Mouse (Mus musculus) neural tube, embryonic 11.5 days (tissue): ENCODE data around the gene 1700125H20Rik. TPM values are rescaled to one million over a fixed set of nuclear protein-coding genes. Genes with fewer than 3 reads are reported as not detected.
"Not testable (repeated sequence)": the region's sequence is repeated elsewhere in the genome, so short reads cannot be mapped to it uniquely, and the experiment has no call there.

Experiments
- ATAC-seq: fragments of 200-750 bp; cut with Nextera tagmentation; 2 replicates; pipeline ENCODE4 v1.8.0; 2017; ENCODE audit warnings: moderate number of reproducible peaks, mild to moderate bottlenecking, moderate TSS enrichment, moderate library complexity; ENCODE audit not compliant: insufficient read depth, low FRiP score, low TSS enrichment
- DNase-seq: peaks from one replicate; pipeline ENCODE4 v3.0.0-alpha.2; 2015; ENCODE audit warnings: low spot score
- H3K27ac ChIP-seq: fragments of 300-500 bp; sonication (generic); 2 replicates; pipeline ENCODE4 v1.5.1; 2014; ENCODE audit warnings: low read depth, mild to moderate bottlenecking, low read length
- H3K27me3 ChIP-seq: fragments of 300-500 bp; sonication (generic); 2 replicates; pipeline ENCODE4 v1.6.1; 2014; ENCODE audit warnings: mild to moderate bottlenecking, low read length, mixed read lengths; ENCODE audit not compliant: control insufficient read depth, insufficient read depth
- H3K36me3 ChIP-seq: fragments of 300-500 bp; sonication (generic); 2 replicates; pipeline ENCODE4 v1.6.1; 2014; ENCODE audit warnings: mild to moderate bottlenecking, low read length, moderate library complexity, mixed read lengths; ENCODE audit not compliant: control insufficient read depth, insufficient read depth
- H3K4me1 ChIP-seq: fragments of 300-500 bp; sonication (generic); 2 replicates; pipeline ENCODE4 v1.6.1; 2014; ENCODE audit warnings: low read length, mixed read lengths; ENCODE audit not compliant: control insufficient read depth, insufficient read depth
- H3K4me2 ChIP-seq: fragments of 300-500 bp; sonication (generic); 2 replicates; pipeline ENCODE4 v1.6.1; 2014; ENCODE audit warnings: low read depth, mild to moderate bottlenecking, moderate library complexity
- H3K4me3 ChIP-seq: fragments of 300-500 bp; sonication (generic); 2 replicates; pipeline ENCODE4 v1.5.1; 2014; ENCODE audit warnings: low read depth, low read length
- H3K9ac ChIP-seq: fragments of 300-500 bp; sonication (generic); 2 replicates; pipeline ENCODE4 v1.6.1; 2014; ENCODE audit warnings: mild to moderate bottlenecking, low read length
- H3K9me3 ChIP-seq: fragments of 300-500 bp; sonication (generic); 2 replicates; pipeline ENCODE4 v1.6.1; 2016; ENCODE audit warnings: low read length; ENCODE audit not compliant: control insufficient read depth
- WGBS: fragments of 180-500 bp; shearing (Covaris S2); extraction: QIAGEN DNeasy Blood & Tissue Kit; methylation state at CpG from one replicate; pipeline ENCODE4 v1.1.7; 2014; 5-methylcytosine and 5-hydroxymethylcytosine counted together
- polyA plus RNA-seq: library from polyadenylated mRNA; unstranded; fragments of >200 nt; fragmentation: Nextera tagmentation; extraction: Ambion mirVana; gene quantifications from 2 replicates; pipeline ENCODE4 v1.2.1, GENCODE M21; 2014

The 1700125H20Rik gene
- polyA plus RNA-seq, 1 experiment from 2014 or later, result 0.60 TPM

DNA sequence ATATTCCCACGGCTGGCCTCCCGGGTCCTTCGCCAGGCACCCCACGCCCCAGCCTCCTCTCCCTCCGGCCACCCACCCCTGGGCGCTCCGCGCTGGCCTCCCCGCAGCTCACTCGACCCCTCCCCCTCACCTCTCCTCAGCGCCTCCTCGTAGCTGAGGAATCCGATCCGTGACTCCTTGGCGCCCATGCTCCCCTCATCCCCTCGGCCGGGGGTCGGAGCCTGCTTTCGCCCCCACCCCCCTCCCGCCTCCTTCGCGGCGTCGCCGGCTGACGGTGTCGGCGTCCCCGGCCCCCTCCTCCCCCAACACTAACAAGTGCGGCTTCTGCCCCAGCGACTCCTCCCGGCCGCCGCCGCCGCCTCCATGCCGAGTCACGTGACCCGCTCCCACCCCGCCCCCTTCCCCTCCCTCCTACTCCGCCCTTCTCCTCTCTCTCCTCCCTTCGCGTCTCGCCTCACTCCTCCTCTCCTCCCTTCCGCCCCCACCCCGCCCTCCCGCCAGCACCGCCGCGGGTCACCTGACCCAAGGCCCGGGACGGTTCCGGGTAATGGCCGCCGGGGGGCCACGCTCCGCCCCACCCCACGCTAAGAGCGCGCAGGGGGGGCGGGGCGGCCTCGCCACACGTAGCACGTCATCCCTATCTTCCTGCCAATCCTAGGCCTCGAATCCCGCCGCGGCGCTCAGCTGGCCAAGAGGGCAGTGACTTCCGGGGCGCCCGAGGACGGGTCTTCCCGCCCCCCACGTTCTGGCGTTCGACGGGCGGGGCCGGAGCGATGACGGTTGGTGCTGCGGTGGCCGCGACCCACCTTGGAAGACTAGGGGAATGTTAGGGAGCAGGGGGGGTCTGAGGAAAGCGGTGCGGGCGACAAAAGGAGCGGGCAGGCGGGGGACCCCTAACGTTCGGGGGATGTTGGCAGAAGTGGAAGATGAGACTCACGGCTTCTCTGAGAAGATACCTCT, 30.3 kb upstream of the 1700125H20Rik start, which contains the start of gene Usp32:
Gene Usp32, minus strand, starts transcription at position 581 of the 960 bp plus-strand sequence.
- ATAC-seq (peak; percentile 96), DNase-seq (peak; percentile 99)
- no peaks in the 10 kb centered on the region for H3K27me3 ChIP-seq
- under 1% methylated on average over 74 of the region's 94 CpGs for WGBS
- no peaks in the 10 kb centered on the region for H3K9me3 ChIP-seq
- H3K4me2 ChIP-seq, result peak within 1 kb of the TSS; percentile 64
- H3K27ac ChIP-seq, result peak within 1 kb of the TSS; percentile 77
- H3K4me3 ChIP-seq, result peak within 1 kb of the TSS; percentile 91
- H3K36me3 ChIP-seq, result no peaks in the 10 kb centered on the region
- peak within 1 kb of the TSS; percentile 79 for H3K9ac ChIP-seq
- no peaks in the 10 kb centered on the region for H3K4me1 ChIP-seq

DNA sequence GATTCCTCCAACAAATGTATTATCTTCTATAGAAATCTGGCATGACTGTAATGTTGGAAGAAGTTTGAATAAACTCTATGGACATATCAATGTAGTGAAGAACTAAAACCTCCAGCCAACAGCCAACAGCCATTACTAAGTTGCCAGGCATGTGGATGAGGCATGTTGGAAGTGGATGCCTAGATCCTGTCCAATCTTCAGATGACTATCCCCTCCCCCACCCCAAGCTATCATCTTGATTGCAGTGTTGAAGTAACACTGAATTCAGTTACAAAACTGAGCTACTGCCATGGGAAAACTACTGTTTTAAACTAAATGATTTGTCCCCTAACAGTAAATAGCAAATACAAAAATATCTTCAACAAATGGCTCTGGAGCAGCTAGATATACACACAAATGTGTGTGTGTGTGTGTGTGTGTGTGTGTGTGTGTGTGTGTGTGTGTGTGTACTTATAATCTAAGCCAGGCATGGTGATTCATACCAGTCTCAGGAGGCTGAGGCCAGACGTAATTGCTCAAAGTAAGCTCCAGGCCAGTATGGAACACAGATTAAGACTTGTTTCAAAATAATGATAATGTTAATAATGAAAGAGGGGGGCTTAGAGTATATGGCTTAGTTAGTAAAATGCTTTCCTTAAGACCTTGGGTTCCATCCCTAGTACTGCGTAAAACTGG, 17.8 kb upstream of the 1700125H20Rik start:
- no peak overlapping the region for H3K9ac ChIP-seq
- H3K4me2 ChIP-seq, result no peak overlapping the region
- no peaks in the 10 kb centered on the region for H3K4me1 ChIP-seq
- H3K36me3 ChIP-seq, result no peaks in the 10 kb centered on the region
- ATAC-seq (no peak), DNase-seq (no peak)
- 92% methylated on average over 2 of the region's 2 CpGs for WGBS
- H3K27me3 ChIP-seq, result no peaks in the 10 kb centered on the region
- no peaks in the 10 kb centered on the region for H3K9me3 ChIP-seq
- no peak overlapping the region for H3K4me3 ChIP-seq
- no peak overlapping the region for H3K27ac ChIP-seq

DNA sequence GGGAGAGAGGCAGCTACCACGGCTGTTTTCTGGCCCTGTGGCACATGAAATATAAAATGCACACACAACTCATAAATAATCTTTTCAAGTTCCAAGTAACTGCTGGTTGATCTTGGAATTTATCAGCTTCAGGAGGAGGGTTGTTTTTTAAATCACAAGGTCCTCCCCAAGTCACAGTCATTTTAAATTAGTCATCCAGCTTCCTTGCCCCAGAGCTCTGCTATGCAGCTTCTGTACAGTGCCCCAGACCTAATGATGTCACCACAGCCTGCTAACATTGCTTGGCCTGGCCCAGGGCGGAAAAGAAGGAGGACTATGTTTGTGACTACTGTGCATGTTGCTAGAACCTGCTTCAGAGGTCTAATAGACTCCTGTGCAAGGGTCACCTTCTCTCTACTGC, 12.9 kb upstream of the 1700125H20Rik start:
- H3K9me3 ChIP-seq, result no peaks in the 10 kb centered on the region
- DNase-seq (no peak), ATAC-seq (no peak)
- no peak overlapping the region for H3K4me3 ChIP-seq
- H3K9ac ChIP-seq, result no peak overlapping the region
- no peak overlapping the region for H3K27ac ChIP-seq
- 68% methylated on average over 2 of the region's 2 CpGs for WGBS
- H3K4me2 ChIP-seq, result no peak overlapping the region
- no peaks in the 10 kb centered on the region for H3K4me1 ChIP-seq
- H3K36me3 ChIP-seq, result no peaks in the 10 kb centered on the region
- no peaks in the 10 kb centered on the region for H3K27me3 ChIP-seq

DNA sequence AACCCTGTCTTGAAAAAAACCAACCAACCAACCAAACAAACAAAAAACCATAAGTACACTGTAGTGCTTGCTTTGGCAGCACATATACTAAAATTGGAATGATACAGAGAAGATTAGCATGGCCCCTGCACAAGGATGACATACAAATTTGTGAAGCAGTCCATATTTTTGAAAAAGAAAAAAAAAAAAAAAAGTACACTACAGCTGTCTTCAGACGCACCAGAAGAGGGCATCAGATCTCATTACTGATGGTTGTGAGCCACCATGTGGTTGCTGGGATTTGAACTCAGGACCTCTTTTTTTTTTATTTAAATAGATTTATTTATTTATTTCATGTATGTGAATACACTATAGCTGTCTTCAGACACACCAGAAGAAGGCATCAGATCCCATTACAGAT, 7.2 kb upstream of the 1700125H20Rik start:
- 89% methylated on average over 1 of the region's 1 CpGs for WGBS
- not testable (repeated sequence) for DNase-seq, H3K9me3 ChIP-seq

DNA sequence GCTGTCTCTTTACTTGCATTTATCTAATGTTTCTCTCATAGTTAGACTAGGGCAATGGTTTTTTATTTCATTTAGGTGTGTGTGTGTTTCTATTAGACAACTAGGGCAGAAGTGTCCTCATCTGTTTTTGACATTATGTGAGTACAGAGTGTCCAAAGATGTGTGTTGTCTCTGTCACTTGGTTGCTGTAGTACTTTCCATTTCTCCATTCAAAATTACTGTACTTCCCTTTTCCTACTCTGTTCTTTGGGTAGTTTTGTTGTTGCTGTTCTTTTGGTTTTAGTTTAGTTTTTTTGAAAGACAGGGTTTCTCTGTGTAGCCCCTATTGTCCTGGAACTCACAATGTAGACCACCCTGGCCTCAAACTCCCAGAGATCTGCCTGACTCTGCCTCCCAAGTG, 5.8 kb upstream of the 1700125H20Rik start:
- no peak overlapping the region for H3K4me3 ChIP-seq
- H3K4me2 ChIP-seq, result no peak overlapping the region
- no peaks in the 10 kb centered on the region for H3K27me3 ChIP-seq
- H3K27ac ChIP-seq, result no peak overlapping the region
- DNase-seq, result no peak
- H3K9me3 ChIP-seq, result no peaks in the 10 kb centered on the region
- no peak overlapping the region for H3K9ac ChIP-seq
- no peak for ATAC-seq
- no peaks in the 10 kb centered on the region for H3K4me1 ChIP-seq
- no peaks in the 10 kb centered on the region for H3K36me3 ChIP-seq

More for the DNA sequence above, 7.2 kb upstream of the 1700125H20Rik start:
- H3K27ac ChIP-seq, H3K9ac ChIP-seq, H3K27me3 ChIP-seq, H3K4me1 ChIP-seq, H3K4me3 ChIP-seq, H3K4me2 ChIP-seq, H3K36me3 ChIP-seq, ATAC-seq: not testable (repeated sequence)

DNA sequence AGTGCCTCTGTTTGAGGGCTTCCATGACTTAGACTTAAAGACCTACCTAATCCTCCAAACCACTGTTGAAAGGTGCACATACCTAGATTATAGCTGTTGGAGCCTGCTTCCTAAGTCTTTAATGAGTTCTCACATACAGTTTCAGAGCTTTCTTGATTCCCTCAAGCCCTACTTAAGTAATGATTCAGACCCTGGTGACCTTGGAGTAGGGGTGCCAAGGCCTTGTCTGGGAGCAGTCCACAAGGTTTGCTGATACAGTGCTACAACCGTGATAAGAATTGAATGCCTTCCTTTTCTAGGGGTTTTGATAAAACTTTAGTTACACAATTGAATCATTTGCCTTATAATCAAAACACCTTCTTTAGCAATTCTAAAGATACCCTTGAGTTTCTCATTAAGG, 2.7 kb upstream of the 1700125H20Rik start:
- DNase-seq (no peak), ATAC-seq (no peak)
- H3K9ac ChIP-seq, result no peak overlapping the region
- H3K4me2 ChIP-seq, result no peak overlapping the region
- 83% methylated on average over 1 of the region's 1 CpGs for WGBS
- no peak overlapping the region for H3K4me3 ChIP-seq
- no peak overlapping the region for H3K27ac ChIP-seq
- H3K4me1 ChIP-seq, result no peaks in the 10 kb centered on the region
- H3K27me3 ChIP-seq, result no peaks in the 10 kb centered on the region
- no peaks in the 10 kb centered on the region for H3K36me3 ChIP-seq
- H3K9me3 ChIP-seq, result no peaks in the 10 kb centered on the region

DNA sequence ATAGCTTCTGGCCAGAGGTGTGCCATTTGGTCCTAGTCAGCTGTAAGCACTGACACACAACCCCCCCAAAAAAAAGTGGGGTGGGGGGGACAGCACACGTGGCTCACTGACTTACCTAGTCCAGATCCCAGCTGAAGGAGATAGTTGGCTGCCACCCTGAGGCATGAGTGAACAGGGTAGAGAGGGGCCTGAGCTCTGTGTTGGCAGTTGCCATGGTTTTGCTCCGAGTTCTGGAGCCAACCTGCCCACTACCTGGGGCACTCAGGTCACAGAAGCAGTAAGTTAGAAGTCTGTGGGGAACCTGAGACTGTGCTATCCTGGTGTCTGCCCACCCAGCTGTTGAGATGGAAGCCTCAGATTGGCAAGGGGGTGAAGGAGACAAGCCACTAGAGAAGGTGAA, 629 bp downstream of the 1700125H20Rik start:
- ATAC-seq (no peak), DNase-seq (no peak)
- no peak overlapping the region for H3K4me2 ChIP-seq
- no peaks in the 10 kb centered on the region for H3K27me3 ChIP-seq
- 43% methylated on average over 2 of the region's 2 CpGs for WGBS
- no peaks in the 10 kb centered on the region for H3K4me1 ChIP-seq
- no peak overlapping the region for H3K9ac ChIP-seq
- H3K4me3 ChIP-seq, result no peak overlapping the region
- no peaks in the 10 kb centered on the region for H3K9me3 ChIP-seq
- no peak overlapping the region for H3K27ac ChIP-seq
- H3K36me3 ChIP-seq, result no peaks in the 10 kb centered on the region

DNA sequence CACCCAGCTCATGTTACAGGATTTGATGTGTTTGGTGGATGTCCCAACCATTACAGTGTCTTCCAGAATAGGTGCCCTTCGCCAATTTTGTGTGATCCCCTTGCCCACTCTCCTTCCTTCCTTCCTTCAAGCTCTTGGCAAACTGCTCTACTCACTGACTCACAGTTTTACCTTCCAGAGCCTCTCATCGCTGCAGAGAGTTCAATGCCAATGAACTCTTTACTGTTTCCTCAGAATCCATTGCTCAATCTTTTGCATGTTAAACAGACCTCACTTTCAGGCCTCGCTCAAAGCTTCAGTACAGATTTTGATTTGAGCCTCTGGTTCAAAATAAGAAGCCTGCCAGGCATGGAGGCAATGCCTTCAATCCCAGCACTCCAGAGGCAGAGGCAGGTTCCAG, 5.7 kb downstream of the 1700125H20Rik start:
- no peak overlapping the region for H3K4me2 ChIP-seq
- no peak overlapping the region for H3K9ac ChIP-seq
- no peak overlapping the region for H3K4me3 ChIP-seq
- no peaks in the 10 kb centered on the region for H3K36me3 ChIP-seq
- no peaks in the 10 kb centered on the region for H3K27me3 ChIP-seq
- ATAC-seq (no peak), DNase-seq (no peak)
- H3K9me3 ChIP-seq, result no peaks in the 10 kb centered on the region
- no peaks in the 10 kb centered on the region for H3K4me1 ChIP-seq
- 88% methylated on average over 3 of the region's 3 CpGs for WGBS
- H3K27ac ChIP-seq, result no peak overlapping the region
